Mouse (Mus musculus) myocyte (in vitro differentiated cells): ENCODE measurements at regions not wholly inside any gene's neighbourhood (a gene's known extent, or its start where the extent isn't known, plus 50 kb on each side); places are given as distances from the start of the nearest gene placed in this dataset.

Experiments used
- CEBPB ChIP-seq: IDR thresholded peaks from 2 replicates; pipeline ENCODE4 v1.6.1; 2011; ENCODE audit warnings: mild to moderate bottlenecking, moderate library complexity; ENCODE audit not compliant: poor library complexity, insufficient read depth, severe bottlenecking
- MYOG ChIP-seq, 3 experiments: IDR thresholded peaks; one replicate each; pipeline ENCODE4 v1.6.1; 2011; ENCODE audit warnings: control low read depth in 2 of 3, low read depth in 2 of 3, mild to moderate bottlenecking in 2 of 3; ENCODE audit not compliant: insufficient read length in 2 of 3, control insufficient read depth in 1 of 3, insufficient read depth in 1 of 3
- POLR2A ChIP-seq: IDR thresholded peaks from one replicate; pipeline ENCODE4 v1.6.1; 2011; ENCODE audit warnings: low read depth, mild to moderate bottlenecking, control low read depth, moderate library complexity; ENCODE audit not compliant: insufficient read length
- POLR2AphosphoS2 ChIP-seq: IDR thresholded peaks from one replicate; pipeline ENCODE4 v1.6.1; 2011; ENCODE audit warnings: low read depth, control low read depth; ENCODE audit not compliant: insufficient read length
- TCF12 ChIP-seq: IDR thresholded peaks from one replicate; pipeline ENCODE4 v1.6.1; 2011; ENCODE audit warnings: mild to moderate bottlenecking, control low read depth; ENCODE audit not compliant: poor library complexity, insufficient read depth, severe bottlenecking

- TF ChIP-seq MYOG (IDR thresholded peaks at IDR 0.05; ENCODE audit: control insufficient read depth in 1 of 3, insufficient read depth in 1 of 3, insufficient read length in 2 of 3, low read depth in 2 of 3) (no peak), TCF12 (no peak), POLR2A (no peak), CEBPB (no peak), POLR2AphosphoS2 (no peak)
Measured at GRCm38 (mm10) chr19:26548562-26549270, 56.1 kb upstream of the Smarca2 start.
